Mouse (Mus musculus) CH12.LX (cell line): ENCODE data around the gene Chst15. TPM values are rescaled to one million over a fixed set of nuclear protein-coding genes. Genes with fewer than 3 reads are reported as not detected.

Experiments
- DNase-seq: peaks from one replicate; pipeline ENCODE4 v3.0.0-alpha.2; 2013; ENCODE audit errors: extremely low read depth
- H3K27ac ChIP-seq: 2 replicates; pipeline ENCODE4 v1.5.1; 2012; ENCODE audit warnings: low read depth, mild to moderate bottlenecking, control low read depth, moderate library complexity; ENCODE audit not compliant: insufficient read depth
- H3K27me3 ChIP-seq: replicated peaks from 2 replicates; pipeline ENCODE3; 2012; ENCODE audit warnings: inconsistent platforms
- H3K36me3 ChIP-seq, 2 experiments: replicated peaks in 1 of 2; 2 replicates each; pipeline versions ENCODE3 to v1.6.1; 2012; ENCODE audit warnings: inconsistent platforms in 1 of 2, low read length in 1 of 2, mild to moderate bottlenecking in 1 of 2, mixed read lengths in 1 of 2, moderate library complexity in 1 of 2; ENCODE audit not compliant: control insufficient read depth in 1 of 2, insufficient read depth in 1 of 2
- H3K4me1 ChIP-seq, 2 experiments: 2 replicates each; pipeline ENCODE4 v1.6.1; 2012; ENCODE audit warnings: inconsistent platforms in 1 of 2, moderate library complexity in 1 of 2; ENCODE audit not compliant: insufficient read depth in 2 of 2, control insufficient read depth in 1 of 2
- H3K4me2 ChIP-seq: 2 replicates; pipeline ENCODE4 v1.6.1; 2012; ENCODE audit warnings: low read depth, mild to moderate bottlenecking, control low read depth; ENCODE audit not compliant: poor library complexity, insufficient read depth, severe bottlenecking
- H3K4me3 ChIP-seq, 3 experiments: fragments of 150-350 bp in 1 of 3; sonication (generic) in 1 of 3; replicated peaks in 1 of 3; 2 replicates each; pipeline versions ENCODE3 to v1.5.1; 2011 to 2012; ENCODE audit warnings: low read depth in 2 of 3, low read length in 2 of 3, mild to moderate bottlenecking in 2 of 3, moderate library complexity in 2 of 3, control low read depth in 1 of 3, improper control_type of control experiment in 1 of 3, inconsistent platforms in 1 of 3, mixed read lengths in 1 of 3; ENCODE audit not compliant: poor library complexity in 1 of 3
- H3K79me2 ChIP-seq: replicated peaks from 2 replicates; pipeline ENCODE4 v1.6.1; 2012; ENCODE audit warnings: mild to moderate bottlenecking, moderate library complexity; ENCODE audit not compliant: control insufficient read depth, poor library complexity, insufficient read depth, severe bottlenecking; ENCODE audit errors: extremely low read depth
- H3K9ac ChIP-seq: 2 replicates; pipeline ENCODE4 v1.6.1; 2012; ENCODE audit warnings: low read depth, mild to moderate bottlenecking, control low read depth, moderate library complexity; ENCODE audit not compliant: insufficient read depth
- H3K9me3 ChIP-seq: replicated peaks from 2 replicates; pipeline ENCODE3; 2012; ENCODE audit warnings: low read length, inconsistent platforms, mixed read lengths
- BHLHE40 ChIP-seq: IDR thresholded peaks from 2 replicates; pipeline ENCODE4 v1.6.1; 2011; ENCODE audit warnings: mild to moderate bottlenecking, low read depth, low read length, improper control_type of control experiment
- CHD1 ChIP-seq: IDR thresholded peaks from 2 replicates; pipeline ENCODE4 v1.6.1; 2012; ENCODE audit warnings: low read depth, low read length, improper control_type of control experiment, inconsistent platforms
- E2F4 ChIP-seq: IDR thresholded peaks from 2 replicates; pipeline ENCODE4 v1.6.1; 2011; ENCODE audit warnings: low read depth, low read length, improper control_type of control experiment; ENCODE audit not compliant: insufficient replicate concordance
- EP300 ChIP-seq: IDR thresholded peaks from 2 replicates; pipeline ENCODE4 v1.6.1; 2011; ENCODE audit warnings: low read length, improper control_type of control experiment
- GABPA ChIP-seq: IDR thresholded peaks from 2 replicates; pipeline ENCODE4 v1.6.1; 2012; ENCODE audit warnings: low read depth, low read length, improper control_type of control experiment, inconsistent platforms; ENCODE audit not compliant: insufficient replicate concordance
- HCFC1 ChIP-seq: IDR thresholded peaks from 2 replicates; pipeline ENCODE4 v1.6.1; 2012; ENCODE audit warnings: low read depth, mild to moderate bottlenecking, inconsistent platforms, low read length, improper control_type of control experiment
- IRF4 ChIP-seq: IDR thresholded peaks from 2 replicates; pipeline ENCODE4 v1.6.1; 2014; ENCODE audit warnings: low read depth, mild to moderate bottlenecking, inconsistent platforms, low read length, improper control_type of control experiment
- JUND ChIP-seq: conservative IDR thresholded peaks from 2 replicates; pipeline ENCODE4 v1.6.1; 2011; ENCODE audit warnings: low read depth, low read length, improper control_type of control experiment
- KAT2A ChIP-seq: IDR thresholded peaks from 2 replicates; pipeline ENCODE4 v1.6.1; 2012; ENCODE audit warnings: low read length, improper control_type of control experiment, inconsistent platforms; ENCODE audit not compliant: insufficient replicate concordance
- MAFK ChIP-seq: IDR thresholded peaks from 2 replicates; pipeline ENCODE4 v1.6.1; 2011; ENCODE audit warnings: low read length, improper control_type of control experiment; ENCODE audit not compliant: insufficient replicate concordance
- MAX ChIP-seq: IDR thresholded peaks from 2 replicates; pipeline ENCODE4 v1.6.1; 2011; ENCODE audit warnings: low read length, improper control_type of control experiment
- MXI1 ChIP-seq: IDR thresholded peaks from 2 replicates; pipeline ENCODE4 v1.6.1; 2011; ENCODE audit warnings: mild to moderate bottlenecking, low read depth, low read length, improper control_type of control experiment
- MYC ChIP-seq: IDR thresholded peaks from 2 replicates; pipeline ENCODE4 v1.6.1; 2011; ENCODE audit warnings: low read depth, mild to moderate bottlenecking, improper control_type of control experiment, low read length
- POLR2A ChIP-seq: IDR thresholded peaks from 2 replicates; pipeline ENCODE4 v1.6.1; 2011; ENCODE audit warnings: low read depth, mild to moderate bottlenecking, improper control_type of control experiment, low read length
- RAD21 ChIP-seq: IDR thresholded peaks from 2 replicates; pipeline ENCODE4 v1.6.1; 2011; ENCODE audit warnings: low read depth, mild to moderate bottlenecking, low read length, improper control_type of control experiment, moderate library complexity
- TBP ChIP-seq: conservative IDR thresholded peaks from 2 replicates; pipeline ENCODE4 v1.6.1; 2011; ENCODE audit warnings: low read depth, low read length, improper control_type of control experiment
- TCF12 ChIP-seq: IDR thresholded peaks from 2 replicates; pipeline ENCODE4 v1.6.1; 2014; ENCODE audit warnings: low read depth, mild to moderate bottlenecking, inconsistent platforms, low read length, improper control_type of control experiment
- UBTF ChIP-seq: IDR thresholded peaks from 2 replicates; pipeline ENCODE4 v1.6.1; 2012; ENCODE audit warnings: low read depth, mild to moderate bottlenecking, inconsistent platforms, low read length, improper control_type of control experiment, moderate library complexity
- USF1 ChIP-seq: IDR thresholded peaks from 2 replicates; pipeline ENCODE4 v1.6.1; 2014; ENCODE audit warnings: low read depth, mild to moderate bottlenecking, inconsistent platforms, low read length, improper control_type of control experiment
- ZC3H11A ChIP-seq: IDR thresholded peaks from 2 replicates; pipeline ENCODE4 v1.6.1; 2012; ENCODE audit warnings: low read depth, mild to moderate bottlenecking, inconsistent platforms, low read length, improper control_type of control experiment
- ZNF384 ChIP-seq: IDR thresholded peaks from 2 replicates; pipeline ENCODE4 v1.6.1; 2012; ENCODE audit warnings: low read depth, low read length, improper control_type of control experiment, inconsistent platforms
- dilution Hi-C: fragments of 300-500 bp; cut with MboI; formaldehyde crosslinking; loops from 2 replicates; pipeline ENCODE4 v1.14.3; 2020; ENCODE audit warnings: low sequenced_read_pairs; ENCODE audit not compliant: extremely low pct_unique_long_range_greater_than_20kb, extremely low pct_ligation_motif_present
- in situ Hi-C: fragments of 300-500 bp; cut with MboI; formaldehyde crosslinking; loops from 3 replicates; pipeline ENCODE4 v1.14.3; 2019; ENCODE audit warnings: low sequenced_read_pairs, low pct_ligation_motif_present, low pct_unique_long_range_greater_than_20kb, mixed read lengths
- polyA plus RNA-seq: library from polyadenylated mRNA; unstranded; fragments of >175 nt; gene quantifications from 2 replicates; pipeline ENCODE4 v1.2.1, GENCODE M21; 2012; ENCODE audit warnings: low read depth; ENCODE audit not compliant: insufficient read length
- total RNA-seq, 2 experiments: library from RNA; depleted of rRNA; stranded (reverse); fragments of 300-350 nt in 1 of 2; fragments of >200 nt in 1 of 2; gene quantifications; 2 replicates each; pipeline ENCODE4 v1.2.3; 2012 to 2014

Chst15 gene
- total and polyA plus RNA-seq, 3 experiments = 0.42 to 0.81 (median 0.57) TPM

DNA sequence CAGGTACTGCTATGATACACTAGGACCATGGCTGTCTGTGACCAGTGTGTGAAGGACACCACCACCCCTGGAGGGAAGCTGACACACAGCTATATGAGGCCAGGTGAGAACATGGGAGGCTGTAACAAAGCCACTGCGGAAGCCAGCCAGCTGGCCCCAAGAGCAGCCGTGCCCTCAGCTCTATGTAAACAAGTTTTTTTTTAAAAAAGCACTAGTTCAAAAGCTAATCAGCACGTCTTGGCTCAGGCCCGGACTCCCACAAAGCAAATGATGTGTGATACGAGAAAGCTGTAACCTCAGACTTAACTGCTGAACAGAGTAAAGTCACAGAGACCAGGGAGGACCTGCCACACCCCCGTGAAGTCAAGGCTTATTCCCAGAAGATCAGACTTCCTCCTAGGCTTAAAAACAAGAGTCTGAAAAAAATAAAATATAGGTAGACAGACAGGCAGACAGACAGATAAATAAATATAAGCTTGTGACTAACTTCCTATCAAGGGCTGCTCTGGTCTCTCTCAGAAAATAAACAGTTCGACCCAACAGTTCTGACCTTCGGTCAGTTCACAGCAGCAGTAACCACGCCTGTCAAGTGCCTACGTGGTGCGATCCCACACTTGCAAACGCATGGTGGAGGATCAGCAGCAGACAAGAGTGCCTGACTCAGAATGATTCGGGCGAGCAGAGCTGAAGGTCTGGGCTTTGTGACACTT is 30.2 kb downstream of the Chst15 start:
- no peaks in the 10 kb centered on the region for H3K79me2 ChIP-seq
- no peak overlapping the region for H3K4me3 ChIP-seq
- peaks cover 23% of the 10 kb centered on the region for H3K27me3 ChIP-seq
- no peak for TF ChIP-seq TBP
- TF ChIP-seq GABPA = no peak
- no peak for TF ChIP-seq USF1
- no peak for TF ChIP-seq KAT2A
- no peak for TF ChIP-seq MYC
- TF ChIP-seq E2F4 = no peak
- TF ChIP-seq ZNF384 = no peak
- no peak for TF ChIP-seq EP300
- TF ChIP-seq MAFK = no peak
- no peak for TF ChIP-seq IRF4
- H3K27ac ChIP-seq = no peak overlapping the region
- DNase-seq = no peak
- peaks cover 25 to 28% of the 10 kb centered on the region in 2 experiments for H3K4me1 ChIP-seq
- no peaks in the 10 kb centered on the region for H3K9me3 ChIP-seq
- no peak overlapping the region for H3K9ac ChIP-seq
- in situ Hi-C loops (no loop called here), dilution Hi-C loops (no loop called here)
- H3K4me2 ChIP-seq = no peak overlapping the region
- no peaks in the 10 kb centered on the region for H3K36me3 ChIP-seq

DNA sequence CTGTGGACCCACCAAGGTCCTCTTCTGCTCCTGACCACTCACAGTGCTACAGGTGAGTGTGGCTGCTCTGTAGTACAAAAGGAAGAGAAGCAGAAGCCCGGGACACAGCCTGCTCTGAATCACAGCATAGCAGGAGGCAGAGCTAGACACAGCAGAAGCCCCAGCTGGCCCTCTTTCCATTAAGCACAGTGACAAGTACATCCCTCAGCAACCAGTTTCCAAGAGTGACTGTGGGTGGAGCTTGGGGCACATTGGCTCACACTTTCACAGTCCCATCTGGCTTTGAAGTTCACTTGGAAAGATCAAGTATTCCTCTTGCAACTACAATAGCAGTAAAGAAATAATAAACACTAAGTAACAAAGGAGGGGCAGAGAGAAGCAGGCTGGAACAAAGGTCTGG is 32.2 kb downstream of the Chst15 start:
- TF ChIP-seq POLR2A = no peak
- TF ChIP-seq HCFC1 = no peak
- TF ChIP-seq MXI1 = no peak
- TF ChIP-seq BHLHE40 = no peak
- no peak for TF ChIP-seq MAX
- TF ChIP-seq UBTF = no peak
- TF ChIP-seq JUND = no peak
- TF ChIP-seq TCF12 = no peak
- TF ChIP-seq CHD1 = no peak
- TF ChIP-seq ZNF384 = no peak
- TF ChIP-seq RAD21 = no peak
- no peak for TF ChIP-seq ZC3H11A
- TF ChIP-seq, all 38 proteins: peak for 0
- dilution Hi-C loops = no loop called here

More for the DNA sequence above, 32.2 kb downstream of the Chst15 start:
- Histone ChIP-seq H3K27me3 (peaks cover 29% of the 10 kb centered on the region), H3K9me3 (no peaks in the 10 kb centered on the region), H3K4me3 (no peak overlapping the region), H3K27ac (no peak overlapping the region), H3K79me2 (no peaks in the 10 kb centered on the region), H3K4me2 (no peak overlapping the region), H3K36me3 (no peaks in the 10 kb centered on the region), H3K9ac (no peak overlapping the region), H3K4me1 (peaks cover 24 to 29% of the 10 kb centered on the region in 2 experiments)
- in situ Hi-C loops = no loop called here
- DNase-seq = no peak
